Mouse (Mus musculus): Measurements from ENCODE around the gene Psmd13. TPM values are rescaled to one million over a fixed set of nuclear protein-coding genes. Genes with fewer than 3 reads are reported as not detected.
A peak's percentile ranks its signal among the peaks of the same experiment; 100 is the strongest.

Psmd13 gene
- polyA plus RNA-seq, 1 experiment from 2014 or later: 278 TPM

DNA sequence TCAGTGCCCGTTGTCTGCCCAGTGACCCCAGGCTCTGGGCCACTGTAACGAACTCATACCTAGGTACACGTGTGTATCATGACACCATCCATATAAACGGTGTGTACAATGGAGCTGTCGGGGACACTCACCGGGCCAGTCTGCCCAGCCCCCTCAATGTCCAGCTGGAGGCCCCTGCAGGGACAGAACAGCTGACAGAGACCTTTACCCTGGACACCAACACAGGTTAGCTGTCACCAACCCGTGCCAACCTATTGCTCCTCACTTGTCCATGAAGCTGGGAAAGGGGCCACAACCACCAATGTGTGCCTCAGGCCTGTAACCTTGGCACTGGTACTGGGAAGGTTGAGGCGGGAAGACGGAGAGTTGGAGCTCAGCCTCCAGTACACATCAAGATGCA is 60.6 kb downstream of the Psmd13 start:
- 59% methylated on average over 9 of the region's 9 CpGs for WGBS
- no peak overlapping the region for H3K27ac ChIP-seq
- peak overlapping the region; percentile 66; the same call in 1 of the 2 replicates for H3K9ac ChIP-seq
- no peaks in the 10 kb centered on the region for H3K36me3 ChIP-seq
- ATAC-seq (ENCODE audit: low FRiP score): no peak
- peak overlapping the region; percentile 59 for H3K4me2 ChIP-seq
- H3K4me1 ChIP-seq (replicated peaks): peaks cover 19% of the 10 kb centered on the region
- peak overlapping the region; percentile 44 for H3K4me3 ChIP-seq
- H3K27me3 ChIP-seq: no peaks in the 10 kb centered on the region
- H3K9me3 ChIP-seq: no peaks in the 10 kb centered on the region

DNA sequence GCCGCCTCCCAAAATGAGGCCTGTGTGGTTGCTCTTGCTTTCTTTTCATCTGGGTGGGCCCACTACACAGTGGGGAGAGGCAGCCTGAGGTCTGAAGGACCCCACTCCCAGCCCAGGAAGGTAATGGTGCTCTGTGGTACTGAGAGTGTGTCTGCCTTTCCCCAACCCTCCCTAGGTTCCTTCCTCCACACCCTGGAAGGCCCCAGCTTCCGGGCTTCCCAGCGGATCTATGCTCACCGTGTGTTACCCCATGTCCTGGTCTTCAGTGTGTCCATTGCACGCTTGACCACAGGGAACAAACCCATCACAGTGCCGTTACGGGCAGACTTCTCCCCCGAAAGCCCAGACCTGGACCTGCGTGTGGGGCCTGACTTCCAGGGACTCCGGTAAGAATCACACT is 61.0 kb downstream of the Psmd13 start:
- no peak overlapping the region for H3K4me2 ChIP-seq
- H3K27me3 ChIP-seq: no peaks in the 10 kb centered on the region
- ATAC-seq (ENCODE audit: low FRiP score): no peak
- H3K27ac ChIP-seq: no peak overlapping the region
- H3K9ac ChIP-seq: no peak overlapping the region
- no peaks in the 10 kb centered on the region for H3K36me3 ChIP-seq
- H3K4me1 ChIP-seq (replicated peaks): peaks cover 19% of the 10 kb centered on the region
- H3K9me3 ChIP-seq: no peaks in the 10 kb centered on the region
- no peak overlapping the region for H3K4me3 ChIP-seq
- WGBS: 95% methylated on average over 10 of the region's 10 CpGs

DNA sequence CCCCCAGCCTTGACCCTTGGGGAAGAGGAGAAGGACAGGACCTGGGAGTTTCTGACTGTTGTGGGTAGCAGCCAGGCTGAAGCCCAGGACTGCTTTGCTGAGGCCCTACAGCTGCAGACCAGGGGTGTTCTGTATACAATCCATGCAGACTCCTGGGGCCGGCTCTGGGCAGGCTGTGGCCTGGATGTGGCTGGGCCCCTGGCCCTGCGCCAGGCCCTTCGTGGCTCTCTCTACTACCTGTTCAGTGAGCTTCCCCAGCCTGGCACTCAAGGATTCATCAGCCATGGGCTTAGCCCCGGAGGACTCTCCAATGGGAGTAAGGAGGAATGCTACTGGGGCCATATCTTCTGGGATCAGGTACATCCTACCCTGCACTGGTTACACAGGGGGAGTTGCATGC is 61.6 kb downstream of the Psmd13 start:
- no peak for ATAC-seq (ENCODE audit: low FRiP score)
- H3K4me3 ChIP-seq: no peak overlapping the region

DNA sequence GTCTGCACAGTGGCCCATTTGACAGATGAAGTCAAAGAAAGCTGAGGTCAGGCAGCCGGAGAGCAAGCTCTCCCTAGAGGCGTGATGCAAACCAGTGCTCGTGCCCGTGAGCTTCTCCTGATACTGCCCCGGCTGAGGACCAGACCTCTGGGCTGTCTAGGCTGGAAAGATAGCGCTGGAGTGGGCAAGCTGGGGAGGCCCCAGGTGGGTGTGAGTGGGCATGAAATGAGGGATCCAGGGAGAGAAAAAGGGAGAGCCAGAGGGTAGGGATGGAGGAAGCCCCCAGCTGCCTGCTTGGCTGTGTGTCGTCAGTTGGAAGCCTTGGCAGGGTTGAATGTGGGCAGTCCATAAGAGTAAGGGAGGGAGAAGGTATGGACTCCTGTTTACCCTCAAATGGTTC is 62.5 kb downstream of the Psmd13 start:
- Histone ChIP-seq H3K27me3 (no peaks in the 10 kb centered on the region), H3K9ac (no peak overlapping the region), H3K4me1 (replicated peaks) (peaks cover 19% of the 10 kb centered on the region), H3K4me3 (no peak overlapping the region), H3K36me3 (no peaks in the 10 kb centered on the region), H3K9me3 (no peaks in the 10 kb centered on the region), H3K27ac (no peak overlapping the region), H3K4me2 (no peak overlapping the region)
- no peak for ATAC-seq (ENCODE audit: low FRiP score)
- 93% methylated on average over 7 of the region's 7 CpGs for WGBS

More for the DNA sequence above, 61.6 kb downstream of the Psmd13 start:
- Histone ChIP-seq H3K36me3 (no peaks in the 10 kb centered on the region), H3K27me3 (no peaks in the 10 kb centered on the region), H3K27ac (no peak overlapping the region), H3K9me3 (no peaks in the 10 kb centered on the region), H3K4me1 (replicated peaks) (peaks cover 19% of the 10 kb centered on the region), H3K9ac (no peak overlapping the region), H3K4me2 (no peak overlapping the region)
- WGBS: 95% methylated on average over 4 of the region's 4 CpGs

DNA sequence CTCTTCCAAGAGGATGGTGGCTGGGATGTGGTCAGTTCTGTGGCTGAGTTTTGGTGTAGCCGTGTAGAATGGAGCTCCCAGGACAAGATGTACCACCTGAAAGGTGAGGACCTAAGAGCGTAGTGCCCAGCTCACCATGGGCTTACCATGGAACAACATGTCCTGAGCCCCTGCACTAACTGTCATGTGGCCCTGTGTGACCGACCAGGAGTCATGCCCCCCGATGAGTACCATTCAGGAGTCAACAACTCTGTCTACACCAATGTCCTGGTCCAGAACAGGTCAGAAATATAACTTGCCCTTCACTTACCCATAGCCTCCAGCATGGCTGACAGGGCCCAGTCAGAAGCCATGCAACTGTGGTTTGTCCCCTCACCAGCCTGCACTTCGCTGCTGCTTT is 63.5 kb downstream of the Psmd13 start:
- peaks cover 14% of the 10 kb centered on the region for H3K4me1 ChIP-seq (replicated peaks)
- H3K4me2 ChIP-seq: no peak overlapping the region
- H3K27me3 ChIP-seq: no peaks in the 10 kb centered on the region
- H3K4me3 ChIP-seq: no peak overlapping the region
- no peak for ATAC-seq (ENCODE audit: low FRiP score)
- H3K27ac ChIP-seq: no peak overlapping the region
- no peaks in the 10 kb centered on the region for H3K9me3 ChIP-seq
- H3K36me3 ChIP-seq: no peaks in the 10 kb centered on the region
- 90% methylated on average over 5 of the region's 5 CpGs for WGBS
- no peak overlapping the region for H3K9ac ChIP-seq

DNA sequence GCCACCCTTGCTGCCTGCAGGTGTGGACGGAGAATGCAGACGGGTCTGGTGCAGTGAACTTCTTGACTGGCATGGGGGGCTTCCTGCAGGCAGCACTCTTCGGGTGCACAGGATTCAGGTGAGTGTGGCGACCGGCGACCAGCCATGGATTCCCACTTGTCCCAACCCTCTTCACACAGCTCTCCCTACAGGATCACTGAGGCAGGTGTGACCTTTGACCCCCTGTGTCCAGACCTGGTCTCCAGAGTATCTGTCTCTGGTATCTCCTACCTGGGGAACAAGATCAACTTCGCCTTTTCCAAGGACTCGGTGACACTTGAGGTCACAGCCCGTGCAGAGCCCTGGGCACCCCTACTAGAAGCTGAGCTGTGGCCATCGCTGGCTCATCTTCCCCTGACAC is 64.5 kb downstream of the Psmd13 start:
- Histone ChIP-seq H3K9me3 (no peaks in the 10 kb centered on the region), H3K36me3 (no peaks in the 10 kb centered on the region), H3K4me2 (no peak overlapping the region), H3K9ac (no peak overlapping the region), H3K4me1 (replicated peaks) (peaks cover 24% of the 10 kb centered on the region), H3K27me3 (no peaks in the 10 kb centered on the region), H3K4me3 (no peak overlapping the region), H3K27ac (no peak overlapping the region)
- no peak for ATAC-seq (ENCODE audit: low FRiP score)
- 93% methylated on average over 10 of the region's 10 CpGs for WGBS

DNA sequence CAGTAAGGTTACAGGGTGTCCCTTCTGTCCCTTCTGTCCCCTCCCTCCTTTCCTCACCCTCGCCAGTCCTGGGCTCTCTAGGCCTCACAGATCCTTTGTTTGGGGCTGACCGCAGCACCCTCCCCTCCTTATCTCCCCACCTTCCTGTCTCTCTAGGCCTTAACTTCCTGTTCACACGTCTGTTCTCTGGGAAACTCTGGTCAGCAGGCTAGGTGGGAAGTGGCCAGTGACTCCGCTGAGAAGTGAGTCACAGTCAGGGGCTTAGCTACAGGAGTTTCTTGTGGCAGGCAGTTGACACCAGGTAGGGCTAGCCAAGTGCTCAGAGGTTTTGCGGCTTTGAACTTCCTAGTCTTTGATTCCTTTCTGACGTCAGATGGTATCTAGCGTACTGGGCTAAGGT is 65.2 kb downstream of the Psmd13 start:
- Histone ChIP-seq H3K27ac (no peak overlapping the region), H3K36me3 (no peaks in the 10 kb centered on the region), H3K4me3 (no peak overlapping the region), H3K4me1 (replicated peaks) (peaks cover 20% of the 10 kb centered on the region), H3K9me3 (no peaks in the 10 kb centered on the region), H3K4me2 (no peak overlapping the region), H3K9ac (no peak overlapping the region), H3K27me3 (no peaks in the 10 kb centered on the region)
- ATAC-seq (ENCODE audit: low FRiP score): no peak
- WGBS: 76% methylated on average over 7 of the region's 7 CpGs

DNA sequence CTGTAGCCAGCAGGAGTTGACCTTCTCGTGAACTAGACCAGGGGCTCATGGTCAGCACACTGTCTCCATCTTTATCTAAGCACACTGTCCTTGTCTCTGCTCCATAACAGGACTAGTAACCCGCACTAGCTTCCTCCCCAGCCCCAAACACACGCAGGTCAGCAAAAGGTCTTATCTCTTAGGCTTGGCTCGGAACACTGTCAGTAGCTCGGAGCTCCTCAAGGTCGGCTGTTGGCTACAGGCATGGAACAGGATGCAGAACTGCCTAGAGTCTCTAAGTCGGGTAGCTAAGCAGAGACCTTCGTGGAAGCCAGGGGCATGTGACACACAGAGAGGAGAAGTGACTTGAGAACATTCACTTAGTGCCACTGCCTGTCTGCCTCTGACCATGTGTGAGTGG is 66.4 kb downstream of the Psmd13 start:
- ATAC-seq (ENCODE audit: low FRiP score): no peak
- Histone ChIP-seq H3K27ac (no peak overlapping the region), H3K36me3 (no peaks in the 10 kb centered on the region), H3K4me3 (no peak overlapping the region), H3K27me3 (no peaks in the 10 kb centered on the region), H3K4me1 (replicated peaks) (peaks cover 15% of the 10 kb centered on the region), H3K9me3 (no peaks in the 10 kb centered on the region), H3K9ac (no peak overlapping the region), H3K4me2 (no peak overlapping the region)
- 87% methylated on average over 8 of the region's 8 CpGs for WGBS

Other genes starting within 250 kb of the Psmd13 start
- not detected in 2 replicates for gene Olfr53, start 235.5 kb upstream of the Psmd13 start, polyA plus RNA-seq (2015; fragmentation: Nextera tagmentation; extraction: Ambion mirVana)
- gene Olfr539, start 222.0 kb upstream of the Psmd13 start, polyA plus RNA-seq (2015; fragmentation: Nextera tagmentation; extraction: Ambion mirVana): not detected in 2 replicates
- not detected in 2 replicates for gene Olfr45, start 200.0 kb upstream of the Psmd13 start, polyA plus RNA-seq (2015; fragmentation: Nextera tagmentation; extraction: Ambion mirVana)
- not detected in 2 replicates for gene Olfr541, start 184.7 kb upstream of the Psmd13 start, polyA plus RNA-seq (2015; fragmentation: Nextera tagmentation; extraction: Ambion mirVana)
- gene Cyp2e1, start 118.2 kb upstream of the Psmd13 start, polyA plus RNA-seq (2015; fragmentation: Nextera tagmentation; extraction: Ambion mirVana): not detected in 2 replicates
- 0.26 and 0.57 TPM in 2 replicates for gene Syce1, start 94.1 kb upstream of the Psmd13 start, polyA plus RNA-seq (2015; fragmentation: Nextera tagmentation; extraction: Ambion mirVana)
- gene Zfp941, start 59.8 kb upstream of the Psmd13 start, polyA plus RNA-seq (2015; fragmentation: Nextera tagmentation; extraction: Ambion mirVana): 24.1 and 26.6 TPM in 2 replicates
- gene Urah, start 47.0 kb upstream of the Psmd13 start, polyA plus RNA-seq (2015; fragmentation: Nextera tagmentation; extraction: Ambion mirVana): not detected in 2 replicates
- not detected in 2 replicates for gene Scgb1c1, start 36.4 kb upstream of the Psmd13 start, polyA plus RNA-seq (2015; fragmentation: Nextera tagmentation; extraction: Ambion mirVana)
- not detected in 2 replicates for gene Odf3, start 34.2 kb upstream of the Psmd13 start, polyA plus RNA-seq (2015; fragmentation: Nextera tagmentation; extraction: Ambion mirVana)
- gene Gm45785, start 25.6 kb upstream of the Psmd13 start, polyA plus RNA-seq (2015; fragmentation: Nextera tagmentation; extraction: Ambion mirVana): 0.84 TPM in 1 of 2 replicates, not detected in the other
- gene Ric8a, start 25.0 kb upstream of the Psmd13 start, polyA plus RNA-seq (2015; fragmentation: Nextera tagmentation; extraction: Ambion mirVana): 96.7 and 98.5 TPM in 2 replicates
- gene Bet1l, start 24.4 kb upstream of the Psmd13 start, polyA plus RNA-seq (2015; fragmentation: Nextera tagmentation; extraction: Ambion mirVana): 43.3 and 44.0 TPM in 2 replicates
- 41.6 and 45.3 TPM in 2 replicates for gene Sirt3, start 341 bp downstream of the Psmd13 start, polyA plus RNA-seq (2015; fragmentation: Nextera tagmentation; extraction: Ambion mirVana)
- 0.69 TPM in 1 of 2 replicates, not detected in the other for gene Cox8b, start 18.5 kb downstream of the Psmd13 start, polyA plus RNA-seq (2015; fragmentation: Nextera tagmentation; extraction: Ambion mirVana)
- gene Nlrp6, start 38.9 kb downstream of the Psmd13 start, polyA plus RNA-seq (2015; fragmentation: Nextera tagmentation; extraction: Ambion mirVana): 0.09 and 0.12 TPM in 2 replicates
- gene Pgghg, start 59.4 kb downstream of the Psmd13 start, polyA plus RNA-seq (2015; fragmentation: Nextera tagmentation; extraction: Ambion mirVana): 8.8 and 10.4 TPM in 2 replicates
- 0.36 and 1.7 TPM in 2 replicates for gene Ifitm5, start 68.3 kb downstream of the Psmd13 start, polyA plus RNA-seq (2015; fragmentation: Nextera tagmentation; extraction: Ambion mirVana)
- gene Gm45717, start 74.0 kb downstream of the Psmd13 start, polyA plus RNA-seq (2015; fragmentation: Nextera tagmentation; extraction: Ambion mirVana): not detected in 2 replicates
- 211 and 226 TPM in 2 replicates for gene Ifitm2, start 74.0 kb downstream of the Psmd13 start, polyA plus RNA-seq (2015; fragmentation: Nextera tagmentation; extraction: Ambion mirVana)
- 13.4 and 13.6 TPM in 2 replicates for gene Ifitm1, start 85.3 kb downstream of the Psmd13 start, polyA plus RNA-seq (2015; fragmentation: Nextera tagmentation; extraction: Ambion mirVana)
- 29.0 and 29.1 TPM in 2 replicates for gene Ifitm3, start 128.8 kb downstream of the Psmd13 start, polyA plus RNA-seq (2015; fragmentation: Nextera tagmentation; extraction: Ambion mirVana)
- gene Ifitm6, start 136.0 kb downstream of the Psmd13 start, polyA plus RNA-seq (2015; fragmentation: Nextera tagmentation; extraction: Ambion mirVana): 0.53 TPM in 2 replicates
- gene Gm17387, start 147.2 kb downstream of the Psmd13 start, polyA plus RNA-seq (2015; fragmentation: Nextera tagmentation; extraction: Ambion mirVana): not detected in 2 replicates
- gene B4galnt4, start 179.1 kb downstream of the Psmd13 start, polyA plus RNA-seq (2015; fragmentation: Nextera tagmentation; extraction: Ambion mirVana): 44.8 and 47.2 TPM in 2 replicates
- 0.27 and 0.32 TPM in 2 replicates for gene Pkp3, start 196.2 kb downstream of the Psmd13 start, polyA plus RNA-seq (2015; fragmentation: Nextera tagmentation; extraction: Ambion mirVana)
- gene Sigirr, start 218.6 kb downstream of the Psmd13 start, polyA plus RNA-seq (2015; fragmentation: Nextera tagmentation; extraction: Ambion mirVana): 1.7 and 2.9 TPM in 2 replicates
- gene Ano9, start 235.8 kb downstream of the Psmd13 start, polyA plus RNA-seq (2015; fragmentation: Nextera tagmentation; extraction: Ambion mirVana): 0.09 TPM in 1 of 2 replicates, not detected in the other
- gene Ptdss2, start 240.4 kb downstream of the Psmd13 start, polyA plus RNA-seq (2015; fragmentation: Nextera tagmentation; extraction: Ambion mirVana): 79.8 and 83.6 TPM in 2 replicates